9 mouse cellular contexts compared by ENCODE assay signal in the genomic region with DNA sequence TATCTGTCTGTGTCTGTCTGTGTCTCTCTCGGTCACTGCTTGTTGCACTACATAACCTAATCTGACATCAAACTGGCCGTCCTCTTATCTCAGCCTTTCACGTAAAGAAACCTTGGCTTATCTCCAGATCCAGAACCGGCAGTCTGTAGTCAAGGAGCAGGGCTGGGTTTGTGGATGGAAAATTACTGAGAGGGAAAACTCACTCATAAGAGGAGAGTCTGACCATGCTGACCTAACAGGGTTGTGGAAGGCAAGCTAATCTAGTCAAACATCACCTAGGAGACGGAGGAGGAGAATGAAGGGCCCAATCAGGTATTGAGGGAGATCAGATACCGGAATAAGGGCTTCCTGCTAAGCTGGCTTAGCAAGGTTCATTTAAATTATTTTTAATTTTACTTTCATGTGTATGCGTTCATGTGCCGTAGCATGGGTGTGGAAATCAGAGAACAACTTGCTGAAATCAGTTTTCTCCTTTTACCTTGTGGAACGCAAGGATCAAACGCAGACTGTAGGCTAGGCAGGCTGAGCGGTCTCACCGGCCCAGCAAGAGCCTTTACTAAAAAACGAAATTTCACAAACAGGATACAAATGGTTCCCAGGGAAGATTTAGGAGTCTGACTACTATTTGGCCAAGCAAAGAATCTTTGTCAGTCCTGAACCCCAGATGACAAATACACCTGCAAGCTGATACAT. TPM values are rescaled to one million over a fixed set of nuclear protein-coding genes. Genes with fewer than 3 reads are reported as not detected.
DNase-seq lines count a peak whose midpoint lies in the region; ATAC-seq and TF ChIP-seq lines count a peak whose summit lies in the region.
"Had no signal": no experiment of that assay in that cellular context is flagged by ENCODE, and none has a peak within 500 bp of the region (broad histone marks: within the 10 kb centered on the region; RNA-seq: fewer than 3 reads in every experiment).

No protein-coding gene starts in this region.

- 0 out of 2 replicates have a peak, but pooled peaks have one; percentile 45 for ATAC-seq in heart, postnatal 0 days (ENCODE audit: insufficient read depth, low read depth)
- peak; percentile 14; the same call in 1 of the 2 replicates for ATAC-seq in megakaryocyte progenitor cell, adult 5-6 weeks (replicated peaks; ENCODE audit: poor library complexity)
- ATAC-seq in hindbrain, embryonic 14.5 days (ENCODE audit: low FRiP score), result no peak

- DNase-seq in heart, postnatal 0 days (ENCODE audit: low spot score), result no peak
- no peak for DNase-seq in heart, adult 18-20 months
- peak; percentile 54 for DNase-seq in adrenal gland, postnatal 10 days
- peak; percentile 82 for DNase-seq in kidney, adult 2 months
- no peak for DNase-seq in layer of hippocampus, postnatal 10 days (ENCODE audit: low spot score in 2 of 2)
- DNase-seq in layer of hippocampus, adult 2 months (ENCODE audit: low spot score in 2 of 2), result no peak
- DNase-seq in hindbrain, embryonic 14.5 days (ENCODE audit: low spot score), result no peak

- H3K27me3 ChIP-seq in heart, postnatal 0 days (ENCODE audit: control insufficient read depth, insufficient read depth, low read length), result no peaks in the 10 kb centered on the region
- H3K27me3 ChIP-seq in kidney, adult 2 months (replicated peaks; ENCODE audit: control insufficient read depth, insufficient read depth, low read length), result no peaks in the 10 kb centered on the region
- H3K27me3 ChIP-seq in hindbrain, embryonic 14.5 days (ENCODE audit: control insufficient read depth, insufficient read depth, low read length), result no peaks in the 10 kb centered on the region
- H3K27me3 ChIP-seq: embryonic facial prominence, embryonic 12.5 days had no signal

- 50% methylated on average over 13 of the region's 13 CpGs for WGBS in heart, postnatal 0 days
- WGBS in kidney, adult 2 months, result 34% methylated on average over 13 of the region's 13 CpGs
- WGBS in hindbrain, embryonic 14.5 days, result 62% methylated on average over 13 of the region's 13 CpGs

- TF ChIP-seq CTCF in heart, postnatal 0 days (IDR thresholded peaks at IDR 0.05; ENCODE audit: low read depth), result no peak
- no peak for TF ChIP-seq CTCF in kidney, adult 2 months (conservative IDR thresholded peaks at IDR 0.05; ENCODE audit: insufficient read depth, insufficient read length, low read depth, low read length)
- no peak for TF ChIP-seq CTCF in layer of hippocampus, adult 2 months (conservative IDR thresholded peaks at IDR 0.05)

- no peak for TF ChIP-seq POLR2A in kidney, adult 2 months (IDR thresholded peaks at IDR 0.05; ENCODE audit: low read depth, low read length)

- H3K9me3 ChIP-seq in heart, postnatal 0 days (replicated peaks; ENCODE audit: control insufficient read depth, low read length), result no peaks in the 10 kb centered on the region
- no peaks in the 10 kb centered on the region for H3K9me3 ChIP-seq in hindbrain, embryonic 14.5 days (ENCODE audit: control insufficient read depth, low read length)
- H3K9me3 ChIP-seq: embryonic facial prominence, embryonic 12.5 days had no signal

- H3K4me3 ChIP-seq in heart, postnatal 0 days (ENCODE audit: low read depth, low read length), result no peak overlapping the region
- no peak overlapping the region for H3K4me3 ChIP-seq in kidney, adult 2 months (ENCODE audit: insufficient read depth, low read depth, low read length)
- no peak overlapping the region for H3K4me3 ChIP-seq in layer of hippocampus, adult 2 months
- H3K4me3 ChIP-seq in hindbrain, embryonic 14.5 days (replicated peaks; ENCODE audit: low read length), result no peak overlapping the region
- H3K4me3 ChIP-seq: embryonic facial prominence, embryonic 12.5 days had no signal

- H3K9ac ChIP-seq in heart, postnatal 0 days (replicated peaks; ENCODE audit: low read depth, low read length), result no peak overlapping the region
- no peak overlapping the region for H3K9ac ChIP-seq in hindbrain, embryonic 14.5 days
- H3K9ac ChIP-seq: embryonic facial prominence, embryonic 12.5 days had no signal

- no peaks in the 10 kb centered on the region for H3K36me3 ChIP-seq in heart, postnatal 0 days (replicated peaks; ENCODE audit: control insufficient read depth, insufficient read depth, low read length)
- no peaks in the 10 kb centered on the region for H3K36me3 ChIP-seq in kidney, adult 2 months (ENCODE audit: control insufficient read depth, insufficient read depth, low read length)
- no peaks in the 10 kb centered on the region for H3K36me3 ChIP-seq in hindbrain, embryonic 14.5 days (replicated peaks; ENCODE audit: control insufficient read depth, insufficient read depth)
- H3K36me3 ChIP-seq: embryonic facial prominence, embryonic 12.5 days had no signal

- 0 out of 2 replicates have a peak overlapping the region, but pooled peaks have one; percentile 32 for H3K27ac ChIP-seq in heart, postnatal 0 days (ENCODE audit: low read depth)
- peak overlapping the region; percentile 88 for H3K27ac ChIP-seq in kidney, adult 2 months (ENCODE audit: insufficient read depth, low read depth, low read length)
- H3K27ac ChIP-seq in layer of hippocampus, adult 2 months, result no peak overlapping the region
- no peak overlapping the region for H3K27ac ChIP-seq in hindbrain, embryonic 14.5 days

- H3K4me1 ChIP-seq in heart, postnatal 0 days (ENCODE audit: control insufficient read depth, insufficient read depth), result peaks cover 8% of the 10 kb centered on the region
- H3K4me1 ChIP-seq in kidney, adult 2 months (ENCODE audit: control insufficient read depth, insufficient read depth, low read length), result peaks cover 8% of the 10 kb centered on the region
- H3K4me1 ChIP-seq in hindbrain, embryonic 14.5 days (replicated peaks; ENCODE audit: control insufficient read depth, insufficient read depth, low read length), result peaks cover 13% of the 10 kb centered on the region

- H3K4me2 ChIP-seq in heart, postnatal 0 days (ENCODE audit: low read depth, low read length), result peak overlapping the region; percentile 36
- no peak overlapping the region for H3K4me2 ChIP-seq in hindbrain, embryonic 14.5 days (replicated peaks)
- H3K4me2 ChIP-seq: embryonic facial prominence, embryonic 12.5 days had no signal

- TF ChIP-seq EP300 in heart, postnatal 0 days (IDR thresholded peaks at IDR 0.05; ENCODE audit: low read depth), result no peak

RNA-seq across cellular contexts. Expression of gene Slc35g2, which starts 12.1 kb away (rescaled TPM):
- 16.1 and 19.7 TPM in 2 replicates for total RNA-seq in heart, postnatal 0 days (2014; rRNA removed; ENCODE audit: low replicate concordance)
- 11.3 and 12.0 TPM in 2 replicates for polyA plus RNA-seq in heart, postnatal 0 days (2015; fragmentation: Nextera tagmentation; extraction: Ambion mirVana)
- 1 to 10 TPM; 3.2 to 4.3 TPM for total RNA-seq in heart, adult 18-20 months (2021)
- 1 to 10 TPM; 5.9 to 7.6 TPM for total RNA-seq in adrenal gland, postnatal 10 days (2021)
- polyA plus RNA-seq in kidney, adult 2 months (2012; rRNA removed), result 2.1 and 2.3 TPM in 2 replicates
- total RNA-seq in megakaryocyte progenitor cell, adult 5-6 weeks (2015), result 0.32 TPM in 1 of 2 replicates, not detected in the other
- not detected in 2 replicates for total RNA-seq in megakaryocyte progenitor cell, adult 5-6 weeks (2017)
- 10 to 100 TPM; 11.4 to 12.0 TPM for total RNA-seq in layer of hippocampus, postnatal 10 days (2021)
- 10 to 100 TPM; 17.2 to 18.6 TPM for total RNA-seq in layer of hippocampus, adult 2 months (2021)
- polyA plus RNA-seq in hindbrain, embryonic 14.5 days (2014; fragmentation: Nextera tagmentation; extraction: Ambion mirVana), result 24.2 and 26.2 TPM in 2 replicates

RNA-seq across cellular contexts. Expression of gene Stag1, which starts 14.6 kb away (rescaled TPM):
- total RNA-seq in heart, postnatal 0 days (2014; rRNA removed; ENCODE audit: low replicate concordance), result 17.9 and 30.7 TPM in 2 replicates
- 24.0 and 24.9 TPM in 2 replicates for polyA plus RNA-seq in heart, postnatal 0 days (2015; fragmentation: Nextera tagmentation; extraction: Ambion mirVana)
- 10 to 100 TPM; 28.4 to 29.5 TPM for total RNA-seq in heart, adult 18-20 months (2021)
- 10 to 100 TPM; 41.4 to 47.9 TPM for total RNA-seq in adrenal gland, postnatal 10 days (2021)
- polyA plus RNA-seq in kidney, adult 2 months (2012; rRNA removed), result 3.4 and 5.1 TPM in 2 replicates
- total RNA-seq in megakaryocyte progenitor cell, adult 5-6 weeks (2015), result 79.6 and 82.5 TPM in 2 replicates
- 77.6 and 99.3 TPM in 2 replicates for total RNA-seq in megakaryocyte progenitor cell, adult 5-6 weeks (2017)
- total RNA-seq in layer of hippocampus, postnatal 10 days (2021), result 10 to 100 TPM; 39.1 to 53.4 TPM
- 10 to 100 TPM; 67.6 to 69.7 TPM for total RNA-seq in layer of hippocampus, adult 2 months (2021)
- 30.9 and 39.5 TPM in 2 replicates for polyA plus RNA-seq in hindbrain, embryonic 14.5 days (2014; fragmentation: Nextera tagmentation; extraction: Ambion mirVana)

RNA-seq across cellular contexts. Expression of gene Nck1, which starts 37.1 kb away (rescaled TPM):
- total RNA-seq in heart, postnatal 0 days (2014; rRNA removed; ENCODE audit: low replicate concordance), result 25.0 and 37.9 TPM in 2 replicates
- polyA plus RNA-seq in heart, postnatal 0 days (2015; fragmentation: Nextera tagmentation; extraction: Ambion mirVana), result 58.8 and 63.9 TPM in 2 replicates
- 10 to 100 TPM; 37.0 to 45.2 TPM for total RNA-seq in heart, adult 18-20 months (2021)
- 10 to 100 TPM; 52.4 to 57.3 TPM for total RNA-seq in adrenal gland, postnatal 10 days (2021)
- 3.1 and 5.7 TPM in 2 replicates for polyA plus RNA-seq in kidney, adult 2 months (2012; rRNA removed)
- total RNA-seq in megakaryocyte progenitor cell, adult 5-6 weeks (2015), result 46.4 and 46.7 TPM in 2 replicates
- total RNA-seq in megakaryocyte progenitor cell, adult 5-6 weeks (2017), result 54.4 and 56.5 TPM in 2 replicates
- total RNA-seq in layer of hippocampus, postnatal 10 days (2021), result 10 to 100 TPM; 25.0 to 30.4 TPM
- total RNA-seq in layer of hippocampus, adult 2 months (2021), result 10 to 100 TPM; 32.5 to 35.2 TPM
- 59.6 and 66.2 TPM in 2 replicates for polyA plus RNA-seq in hindbrain, embryonic 14.5 days (2014; fragmentation: Nextera tagmentation; extraction: Ambion mirVana)

Comparison
In these comparisons a context has a peak if more than half of its experiments do, and no peak if none do; other contexts are left out.
1. DNase-seq: peak in adrenal gland, postnatal 10 days (single experiment) and kidney, adult 2 months (single experiment); none in heart, postnatal 0 days (single experiment), heart, adult 18-20 months (0 of 2), layer of hippocampus, postnatal 10 days (0 of 2), layer of hippocampus, adult 2 months (0 of 2) and hindbrain, embryonic 14.5 days (single experiment).
2. H3K27ac ChIP-seq: peak in heart, postnatal 0 days (single experiment) and kidney, adult 2 months (single experiment); none in layer of hippocampus, adult 2 months (single experiment) and hindbrain, embryonic 14.5 days (single experiment).